Mouse (Mus musculus) fat pad, adult 2 months (tissue): Measurements from ENCODE around the gene Rergl.

Experiments used
- DNase-seq: peaks from one replicate; pipeline ENCODE4 v3.0.0-alpha.2; 2011; ENCODE audit warnings: low read depth, low spot score; ENCODE audit errors: extremely low read depth

The Rergl gene

GRCm38 (mm10) chr6:139501876-139502275, at the start of gene Rergl:
Rergl (minus strand) TSS chr6:139501976.
- DNase-seq = no peak

- DNase-seq = no peak
Measured at GRCm38 (mm10) chr6:139538469-139538868, 36.7 kb upstream of the Rergl start.

GRCm38 (mm10) chr6:139525406-139525805, 23.6 kb upstream of the Rergl start:
- no peak for DNase-seq

GRCm38 (mm10) chr6:139524288-139524687, 22.5 kb upstream of the Rergl start:
- DNase-seq = no peak

GRCm38 (mm10) chr6:139514938-139515510, 13.2 kb upstream of the Rergl start:
- DNase-seq = no peak

GRCm38 (mm10) chr6:139479730-139480129, 22.0 kb downstream of the Rergl start:
- DNase-seq = no peak

- DNase-seq = no peak
Measured at GRCm38 (mm10) chr6:139464980-139465379, 36.8 kb downstream of the Rergl start.

GRCm38 (mm10) chr6:139464292-139464691, 37.5 kb downstream of the Rergl start:
- no peak for DNase-seq

- DNase-seq = no peak
Measured at GRCm38 (mm10) chr6:139461094-139461493, 40.7 kb downstream of the Rergl start.

- DNase-seq = no peak
Measured at GRCm38 (mm10) chr6:139460470-139460869, 41.3 kb downstream of the Rergl start.

GRCm38 (mm10) chr6:139443999-139444398, 57.8 kb downstream of the Rergl start:
- DNase-seq = no peak
